Comparison of ENCODE assay signal across 8 mouse cellular contexts in genomic region chr9:46012091-46013008, GRCm38 (mm10). TPM values are rescaled to one million over a fixed set of nuclear protein-coding genes. Genes with fewer than 3 reads are reported as not detected.
DNase-seq lines count a peak whose midpoint lies in the region; ATAC-seq lines count a peak whose summit lies in the region.

Gene Pafah1b2, minus strand, starts transcription at chr9:46012690.
Gene Sik3, plus strand, starts transcription at chr9:46012820.

- ATAC-seq in hindbrain, embryonic 15.5 days (ENCODE audit: low FRiP score, low read depth) = peak; percentile 90

- peak within 1 kb of the TSS; percentile 94 for H3K27ac ChIP-seq in hindbrain, embryonic 15.5 days (replicated peaks)

- peak within 1 kb of the TSS; percentile 99 for H3K4me3 ChIP-seq in hindbrain, embryonic 15.5 days

- H3K36me3 ChIP-seq in hindbrain, embryonic 15.5 days = no peaks in the 10 kb centered on the region

- no peaks in the 10 kb centered on the region for H3K27me3 ChIP-seq in hindbrain, embryonic 15.5 days

- peak; percentile 95 for DNase-seq in ZHBTc4 (ENCODE audit: low read depth, low spot score)
- DNase-seq in cerebellum, postnatal 4 days (ENCODE audit: low spot score in 2 of 2) = peak; percentile 89 to 95
- DNase-seq in gastrocnemius, adult 18-20 months (ENCODE audit: low spot score) = peak; percentile 95
- DNase-seq in left cerebral cortex, adult 11 months (ENCODE audit: low spot score) = peak; percentile 94
- peak; percentile 95 for DNase-seq in lung, postnatal 36 days
- DNase-seq in retina, embryonic 14.5 days (ENCODE audit: low spot score) = peak; percentile 96
- peak; percentile 93 to 96 for DNase-seq in thymus, postnatal 36 days

- H3K4me2 ChIP-seq in hindbrain, embryonic 15.5 days = peak within 1 kb of the TSS; percentile 79

- WGBS in hindbrain, embryonic 15.5 days = 2% methylated on average over 55 of the region's 78 CpGs

- peaks cover 48% of the 10 kb centered on the region for H3K4me1 ChIP-seq in hindbrain, embryonic 15.5 days (replicated peaks)

- H3K9ac ChIP-seq in hindbrain, embryonic 15.5 days = peak within 1 kb of the TSS; percentile 100

- no peaks in the 10 kb centered on the region for H3K9me3 ChIP-seq in hindbrain, embryonic 15.5 days

RNA-seq across cellular contexts. Expression of gene Pafah1b2, which starts in this region (rescaled TPM):
- total RNA-seq in gastrocnemius, adult 18-20 months (2021) = 10 to 100 TPM; 23.6 to 32.0 TPM
- polyA plus RNA-seq in hindbrain, embryonic 15.5 days (2015; fragmentation: Nextera tagmentation; extraction: Ambion mirVana) = 258 and 263 TPM in 2 replicates

RNA-seq across cellular contexts. Expression of gene Sik3, which starts in this region (rescaled TPM):
- 10 to 100 TPM; 37.4 to 38.3 TPM for total RNA-seq in gastrocnemius, adult 18-20 months (2021)
- 11.6 and 12.6 TPM in 2 replicates for polyA plus RNA-seq in hindbrain, embryonic 15.5 days (2015; fragmentation: Nextera tagmentation; extraction: Ambion mirVana)

Comparison
In these comparisons a context has a peak if more than half of its experiments do, and no peak if none do; other contexts are left out.
1. Peak in every context shown above with its lines: DNase-seq, ATAC-seq, H3K4me3 ChIP-seq and H3K27ac ChIP-seq.